Comparison of ENCODE assay signal across 28 mouse cellular contexts in the genomic region with DNA sequence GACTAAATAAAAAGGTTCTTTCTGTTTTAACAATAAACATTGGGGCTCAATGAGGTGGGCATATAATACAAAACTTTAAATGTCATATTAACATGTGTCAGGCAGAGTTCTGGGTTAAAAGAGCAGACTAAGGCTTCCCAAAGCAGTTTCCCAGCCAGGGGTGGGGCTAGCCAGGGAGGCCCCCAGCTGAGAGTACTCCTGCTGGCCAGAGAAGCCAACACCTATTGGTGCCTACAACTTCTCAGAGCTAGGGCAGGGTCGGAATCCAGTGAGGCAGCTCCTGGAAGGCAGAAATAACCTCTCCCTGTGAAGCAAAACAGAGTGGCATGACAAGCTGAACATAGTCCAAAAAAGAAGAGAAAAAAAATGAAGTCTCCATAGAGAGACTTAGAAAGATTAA.
"Had no signal": no experiment of that assay in that cellular context is flagged by ENCODE, and none has a peak within 500 bp of the region (broad histone marks: within the 10 kb centered on the region; RNA-seq: fewer than 3 reads in every experiment).

No protein-coding gene starts in this region.

- H3K4me1 ChIP-seq: embryonic facial prominence, embryonic 10.5 days; embryonic facial prominence, embryonic 12.5 days; embryonic facial prominence, embryonic 13.5 days; embryonic facial prominence, embryonic 15.5 days; forebrain, embryonic 10.5 days; forebrain, embryonic 12.5 days; forebrain, embryonic 13.5 days; forebrain, embryonic 15.5 days had no signal

- H3K4me2 ChIP-seq: embryonic facial prominence, embryonic 12.5 days; embryonic facial prominence, embryonic 13.5 days; embryonic facial prominence, embryonic 15.5 days; forebrain, embryonic 12.5 days; forebrain, embryonic 13.5 days; forebrain, embryonic 15.5 days had no signal

- H3K27me3 ChIP-seq: embryonic facial prominence, embryonic 12.5 days; embryonic facial prominence, embryonic 13.5 days; embryonic facial prominence, embryonic 15.5 days; forebrain, embryonic 12.5 days; forebrain, embryonic 13.5 days; forebrain, embryonic 15.5 days had no signal

- DNase-seq: cerebellum, adult 18-20 months; cerebellum, adult 2 months; cerebellum, adult 8-10 months; cerebellum, adult 9-10 months; cerebellum, adult 9-11 months; cerebellum, postnatal 10 days; cerebellum, postnatal 14 days; cerebellum, postnatal 25 days; cerebellum, postnatal 36 days; embryo, embryonic 11 days; forebrain, postnatal 0 days; gastrocnemius, adult 2 months; gastrocnemius, postnatal 10 days; gastrocnemius, postnatal 14 days; gastrocnemius, postnatal 25 days; gastrocnemius, postnatal 36 days; heart, adult 18-20 months had no signal

- H3K4me3 ChIP-seq: embryonic facial prominence, embryonic 10.5 days; embryonic facial prominence, embryonic 12.5 days; embryonic facial prominence, embryonic 13.5 days; embryonic facial prominence, embryonic 15.5 days; erythroblast, embryonic 14.5 days; forebrain, embryonic 10.5 days; forebrain, embryonic 12.5 days; forebrain, embryonic 13.5 days; forebrain, embryonic 15.5 days; gastrocnemius, adult 2 months had no signal

- H3K27ac ChIP-seq: embryonic facial prominence, embryonic 10.5 days; embryonic facial prominence, embryonic 12.5 days; embryonic facial prominence, embryonic 13.5 days; embryonic facial prominence, embryonic 15.5 days; forebrain, embryonic 10.5 days; forebrain, embryonic 12.5 days; forebrain, embryonic 13.5 days; forebrain, embryonic 15.5 days; gastrocnemius, adult 2 months had no signal

- H3K9me3 ChIP-seq: forebrain, embryonic 10.5 days; forebrain, embryonic 12.5 days; forebrain, embryonic 13.5 days; forebrain, embryonic 15.5 days had no signal

- ATAC-seq: forebrain, embryonic 13.5 days; forebrain, embryonic 14.5 days; forebrain, embryonic 15.5 days; forebrain, embryonic 16.5 days; forebrain, postnatal 0 days had no signal

- H3K36me3 ChIP-seq: embryonic facial prominence, embryonic 10.5 days; embryonic facial prominence, embryonic 12.5 days; embryonic facial prominence, embryonic 13.5 days; embryonic facial prominence, embryonic 15.5 days; forebrain, embryonic 10.5 days; forebrain, embryonic 12.5 days; forebrain, embryonic 15.5 days had no signal

- H3K9ac ChIP-seq: embryonic facial prominence, embryonic 12.5 days; embryonic facial prominence, embryonic 13.5 days; embryonic facial prominence, embryonic 15.5 days; forebrain, embryonic 12.5 days; forebrain, embryonic 13.5 days; forebrain, embryonic 15.5 days; forebrain, postnatal 0 days had no signal
